In genomic region chr6:72926755-72927482, GRCm38 (mm10) we compare ENCODE assay signal across 8 mouse cellular contexts. TPM values are rescaled to one million over a fixed set of nuclear protein-coding genes. Genes with fewer than 3 reads are reported as not detected.
DNase-seq lines count a peak whose midpoint lies in the region; TF ChIP-seq lines count a peak whose summit lies in the region.

No protein-coding gene starts in this region.

- 17% methylated on average over 9 of the region's 9 CpGs for WGBS in kidney, adult 2 months

- no peaks in the 10 kb centered on the region for H3K4me1 ChIP-seq in kidney, adult 2 months (ENCODE audit: control insufficient read depth, insufficient read depth, low read length)

- DNase-seq in left cerebral cortex, adult 2 months (ENCODE audit: extremely low spot score in 1 of 2, low spot score in 2 of 2) = peak; percentile 28 to 41
- no peak for DNase-seq in left cerebral cortex, postnatal 14 days (ENCODE audit: low spot score in 2 of 2)
- DNase-seq in adrenal gland, postnatal 14 days = peak; percentile 75
- peak; percentile 28 to 34 for DNase-seq in gastrocnemius, postnatal 36 days
- peak; percentile 69 for DNase-seq in kidney, adult 2 months
- DNase-seq in lung, postnatal 10 days = peak; percentile 88
- DNase-seq in layer of hippocampus, adult 9-11 months = no peak
- no peak for DNase-seq in B cell, adult 2 months

- no peak for TF ChIP-seq POLR2A in kidney, adult 2 months (IDR thresholded peaks at IDR 0.05; ENCODE audit: low read depth, low read length)

- no peaks in the 10 kb centered on the region for H3K27me3 ChIP-seq in kidney, adult 2 months (replicated peaks; ENCODE audit: control insufficient read depth, insufficient read depth, low read length)

- no peaks in the 10 kb centered on the region for H3K36me3 ChIP-seq in kidney, adult 2 months (ENCODE audit: control insufficient read depth, insufficient read depth, low read length)

- H3K4me3 ChIP-seq in left cerebral cortex, adult 2 months = no peak overlapping the region
- H3K4me3 ChIP-seq in kidney, adult 2 months (ENCODE audit: insufficient read depth, low read depth, low read length) = no peak overlapping the region

- TF ChIP-seq CTCF in left cerebral cortex, adult 2 months (IDR thresholded peaks at IDR 0.05) = no peak
- TF ChIP-seq CTCF in kidney, adult 2 months (conservative IDR thresholded peaks at IDR 0.05; ENCODE audit: insufficient read depth, insufficient read length, low read depth, low read length) = no peak

- no peak overlapping the region for H3K27ac ChIP-seq in left cerebral cortex, adult 2 months
- H3K27ac ChIP-seq in kidney, adult 2 months (ENCODE audit: insufficient read depth, low read depth, low read length) = no peak overlapping the region

- intact Hi-C loops in left cerebral cortex, adult 2 months (cut with DNase I) = no loop called here
- intact Hi-C loops in left cerebral cortex, postnatal 14 days (cut with DNase I) = no loop called here
- intact Hi-C loops in gastrocnemius, postnatal 36 days (cut with DNase I) = no loop called here

RNA-seq across cellular contexts. Expression of gene Kcmf1, which starts 27.1 kb away (rescaled TPM):
- total RNA-seq in left cerebral cortex, adult 2 months (2021) = 10 to 100 TPM; 66.0 to 72.0 TPM
- 10 to 100 TPM; 62.3 to 62.5 TPM for total RNA-seq in left cerebral cortex, postnatal 14 days (2021)
- 86.8 and 97.9 TPM in 2 replicates for total RNA-seq in adrenal gland, postnatal 14 days (2021)
- 100 to 1,000 TPM; 150 TPM for total RNA-seq in gastrocnemius, postnatal 36 days (2021)
- 107 and 160 TPM in 2 replicates for polyA plus RNA-seq in kidney, adult 2 months (2012; rRNA removed)

RNA-seq across cellular contexts. Expression of gene Tmsb10, which starts 31.6 kb away (rescaled TPM):
- total RNA-seq in left cerebral cortex, adult 2 months (2021) = 100 to 1,000 TPM; 429 to 476 TPM
- 100 to 1,000 TPM; 833 to 928 TPM for total RNA-seq in left cerebral cortex, postnatal 14 days (2021)
- 355 and 495 TPM in 2 replicates for total RNA-seq in adrenal gland, postnatal 14 days (2021)
- 10 to 100 TPM; 61.2 to 79.8 TPM for total RNA-seq in gastrocnemius, postnatal 36 days (2021)
- polyA plus RNA-seq in kidney, adult 2 months (2012; rRNA removed) = 28.0 and 54.7 TPM in 2 replicates

Comparison
In these comparisons a context has a peak if more than half of its experiments do, and no peak if none do; other contexts are left out.
1. DNase-seq: peak in left cerebral cortex, adult 2 months (2 of 2), adrenal gland, postnatal 14 days (single experiment), gastrocnemius, postnatal 36 days (2 of 2), kidney, adult 2 months (single experiment) and lung, postnatal 10 days (single experiment); none in left cerebral cortex, postnatal 14 days (0 of 2), layer of hippocampus, adult 9-11 months (single experiment) and B cell, adult 2 months (0 of 2).